26 mouse cellular contexts compared by ENCODE assay signal in the genomic region with DNA sequence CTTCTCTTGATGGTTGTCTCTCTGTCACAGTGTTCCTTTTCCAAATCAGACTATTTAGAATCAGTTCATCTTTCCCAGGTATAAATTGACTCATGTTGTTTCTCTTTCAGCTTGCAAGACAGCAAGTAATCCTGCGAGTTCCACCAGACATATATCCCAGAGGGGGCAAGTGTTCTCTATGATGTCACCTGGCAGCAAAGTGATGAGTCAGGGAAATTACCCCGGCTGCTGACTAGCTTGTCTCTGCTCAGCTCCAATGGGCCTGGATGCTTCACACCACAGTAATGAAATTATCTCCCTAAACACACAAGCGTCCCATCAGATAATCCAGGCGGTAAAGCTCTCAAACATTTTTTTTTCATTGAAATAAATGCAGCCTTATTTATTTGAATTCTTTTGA. TPM values are rescaled to one million over a fixed set of nuclear protein-coding genes. Genes with fewer than 3 reads are reported as not detected.
DNase-seq lines count a peak whose midpoint lies in the region; ATAC-seq and TF ChIP-seq lines count a peak whose summit lies in the region.
"Had no signal": no experiment of that assay in that cellular context is flagged by ENCODE, and none has a peak within 500 bp of the region (broad histone marks: within the 10 kb centered on the region; RNA-seq: fewer than 3 reads in every experiment).

No protein-coding gene starts in this region.

- WGBS in midbrain, embryonic 11.5 days: 84% methylated on average over 4 of the region's 4 CpGs
- WGBS in midbrain, embryonic 10.5 days: 85% methylated on average over 4 of the region's 4 CpGs
- WGBS in kidney, embryonic 15.5 days: 75% methylated on average over 4 of the region's 4 CpGs

- ATAC-seq in midbrain, embryonic 11.5 days (ENCODE audit: low FRiP score): no peak
- no peak for ATAC-seq in kidney, embryonic 15.5 days (replicated peaks; ENCODE audit: low FRiP score)
- ATAC-seq: activated CD4-positive, CD25-positive, alpha-beta regulatory T cell, adult 4 months; forebrain, embryonic 13.5 days; forebrain, embryonic 16.5 days; hindbrain, embryonic 16.5 days; inflammation-experienced regulatory T-cells, adult 6 months had no signal

- in situ Hi-C loops in ES-E14 (cut with MboI; ENCODE audit: low sequenced_read_pairs in 2 of 2, unreplicated experiment in 2 of 2): no loop called here

- H3K36me3 ChIP-seq in midbrain, embryonic 11.5 days (ENCODE audit: control insufficient read depth, insufficient read depth, low read length): no peaks in the 10 kb centered on the region
- H3K36me3 ChIP-seq in midbrain, embryonic 10.5 days: no peaks in the 10 kb centered on the region
- H3K36me3 ChIP-seq in ES-E14 (ENCODE audit: control insufficient read depth, insufficient read depth, low read length, poor library complexity, severe bottlenecking): 0 out of 2 replicates have a peak, but pooled peaks cover 2% of the 10 kb centered on the region
- H3K36me3 ChIP-seq in kidney, embryonic 15.5 days: no peaks in the 10 kb centered on the region
- H3K36me3 ChIP-seq: forebrain, embryonic 10.5 days; heart, embryonic 12.5 days; heart, embryonic 15.5 days; hindbrain, embryonic 10.5 days; hindbrain, embryonic 13.5 days had no signal

- H3K9me3 ChIP-seq in midbrain, embryonic 11.5 days (ENCODE audit: control insufficient read depth, low read length): no peaks in the 10 kb centered on the region
- no peaks in the 10 kb centered on the region for H3K9me3 ChIP-seq in midbrain, embryonic 10.5 days (replicated peaks)
- no peaks in the 10 kb centered on the region for H3K9me3 ChIP-seq in ES-E14 (ENCODE audit: control insufficient read depth, insufficient read depth, low read depth, low read length)
- H3K9me3 ChIP-seq in kidney, embryonic 15.5 days (replicated peaks): no peaks in the 10 kb centered on the region
- H3K9me3 ChIP-seq: forebrain, embryonic 10.5 days; forebrain, embryonic 13.5 days; heart, embryonic 12.5 days; heart, embryonic 15.5 days; hindbrain, embryonic 13.5 days had no signal

- peaks cover 11% of the 10 kb centered on the region for H3K4me1 ChIP-seq in midbrain, embryonic 11.5 days (ENCODE audit: control insufficient read depth, insufficient read depth, low read length)
- H3K4me1 ChIP-seq in midbrain, embryonic 10.5 days: peaks cover 25% of the 10 kb centered on the region
- no peaks in the 10 kb centered on the region; a peak in 1 of 4 replicates for H3K4me1 ChIP-seq in ES-E14 (ENCODE audit: control insufficient read depth in 2 of 2, insufficient read depth in 2 of 2, low read length in 2 of 2, poor library complexity in 1 of 2)
- H3K4me1 ChIP-seq in kidney, embryonic 15.5 days: peaks cover 28% of the 10 kb centered on the region

- H3K27ac ChIP-seq in midbrain, embryonic 11.5 days (ENCODE audit: low read depth, low read length): no peak overlapping the region
- H3K27ac ChIP-seq in midbrain, embryonic 10.5 days (replicated peaks): no peak overlapping the region
- no peak overlapping the region for H3K27ac ChIP-seq in ES-E14 (ENCODE audit: insufficient read depth, low read depth, low read length, poor library complexity, severe bottlenecking)
- H3K27ac ChIP-seq in kidney, embryonic 15.5 days: no peak overlapping the region
- H3K27ac ChIP-seq: forebrain, embryonic 10.5 days; forebrain, embryonic 13.5 days; heart, embryonic 15.5 days; hindbrain, embryonic 10.5 days; hindbrain, embryonic 13.5 days had no signal

- H3K27me3 ChIP-seq in midbrain, embryonic 11.5 days (ENCODE audit: control insufficient read depth, insufficient read depth, low read length): no peaks in the 10 kb centered on the region
- H3K27me3 ChIP-seq in midbrain, embryonic 10.5 days (ENCODE audit: low read depth, poor library complexity, severe bottlenecking): no peaks in the 10 kb centered on the region
- no peaks in the 10 kb centered on the region for H3K27me3 ChIP-seq in kidney, embryonic 15.5 days
- H3K27me3 ChIP-seq: forebrain, embryonic 13.5 days; heart, embryonic 12.5 days; heart, embryonic 15.5 days had no signal

- peak; percentile 44 for DNase-seq in midbrain, embryonic 11.5 days (ENCODE audit: low spot score, missing footprints)
- DNase-seq in midbrain, embryonic 10.5 days (ENCODE audit: low spot score): no peak
- DNase-seq in ES-E14 (ENCODE audit: low read depth, low spot score): no peak
- peak; percentile 8 for DNase-seq in induced T-regulatory cell, adult 2 months (ENCODE audit: low read depth)
- no peak for DNase-seq in right cerebral cortex, postnatal 14 days
- DNase-seq: adrenal gland, adult 8-10 months; adrenal gland, postnatal 25 days; cerebellum, adult 18-20 months; cerebellum, adult 9-10 months; cerebellum, postnatal 14 days; gastrocnemius, postnatal 10 days; gastrocnemius, postnatal 36 days; heart, postnatal 10 days; heart, postnatal 36 days had no signal

- no peak overlapping the region for H3K9ac ChIP-seq in midbrain, embryonic 11.5 days (ENCODE audit: low read length)
- H3K9ac ChIP-seq in ES-E14 (ENCODE audit: insufficient read depth, low read depth, low read length, poor library complexity, severe bottlenecking): no peak overlapping the region
- H3K9ac ChIP-seq in kidney, embryonic 15.5 days: no peak overlapping the region
- H3K9ac ChIP-seq: forebrain, embryonic 13.5 days; heart, embryonic 12.5 days; heart, embryonic 15.5 days; hindbrain, embryonic 13.5 days had no signal

- no peak overlapping the region for H3K4me3 ChIP-seq in midbrain, embryonic 11.5 days (ENCODE audit: low read depth, low read length)
- no peak overlapping the region for H3K4me3 ChIP-seq in midbrain, embryonic 10.5 days
- H3K4me3 ChIP-seq in ES-E14 (ENCODE audit: insufficient read depth in 1 of 2, low read depth in 1 of 2, low read length in 2 of 2, poor library complexity in 1 of 2, severe bottlenecking in 1 of 2): no peak overlapping the region
- H3K4me3 ChIP-seq in kidney, embryonic 15.5 days (replicated peaks): no peak overlapping the region
- H3K4me3 ChIP-seq: forebrain, embryonic 10.5 days; forebrain, embryonic 13.5 days; heart, embryonic 12.5 days; heart, embryonic 15.5 days; hindbrain, embryonic 10.5 days; hindbrain, embryonic 13.5 days had no signal

- H3K4me2 ChIP-seq in midbrain, embryonic 11.5 days: no peak overlapping the region
- H3K4me2 ChIP-seq in kidney, embryonic 15.5 days: no peak overlapping the region
- H3K4me2 ChIP-seq: forebrain, embryonic 13.5 days; heart, embryonic 12.5 days; heart, embryonic 15.5 days; hindbrain, embryonic 13.5 days had no signal

TF ChIP-seq in ES-E14, 5 proteins besides CTCF, POLR2A, EP300 and RAD21:
- TF ChIP-seq ZC3H11A (IDR thresholded peaks at IDR 0.05; ENCODE audit: borderline replicate concordance, low read depth, low read length) (no peak), MAFK (IDR thresholded peaks at IDR 0.05; ENCODE audit: insufficient read depth, low read depth, low read length) (peak; percentile 76)

RNA-seq across cellular contexts. Expression of a gene that starts 2.7 kb away (rescaled TPM):
- polyA plus RNA-seq in midbrain, embryonic 11.5 days (2014; fragmentation: Nextera tagmentation; extraction: Ambion mirVana): 6.7 and 7.4 TPM in 2 replicates
- 8.7 and 9.1 TPM in 2 replicates for polyA plus RNA-seq in midbrain, embryonic 10.5 days (2016; fragmentation: Nextera tagmentation; extraction: Ambion mirVana)
- total RNA-seq in ES-E14 (2012; rRNA removed): 4.5 and 5.4 TPM in 2 replicates
- 17.1 and 18.7 TPM in 2 replicates for polyA plus RNA-seq in kidney, embryonic 15.5 days (2015; fragmentation: Nextera tagmentation; extraction: Ambion mirVana)
- total RNA-seq: MEL had no signal

Comparison
In these comparisons a context has a peak if more than half of its experiments do, and no peak if none do; other contexts are left out.
1. DNase-seq: peak in midbrain, embryonic 11.5 days (single experiment) and induced T-regulatory cell, adult 2 months (single experiment); none in midbrain, embryonic 10.5 days (single experiment), ES-E14 (single experiment) and right cerebral cortex, postnatal 14 days (single experiment).